Mouse (Mus musculus) R1 (cell line): ENCODE measurements around the gene Agfg2.

Experiments used
- DNase-seq: peaks from one replicate; pipeline ENCODE4 v3.0.0-alpha.2; 2018; ENCODE audit warnings: low read depth, low spot score

Gene Agfg2

GRCm38 (mm10) chr5:137683388-137684293, 885 bp downstream of the Agfg2 start:
- peak; percentile 60 for DNase-seq

- no peak for DNase-seq
Observed at GRCm38 (mm10) chr5:137682526-137682925, 2.0 kb downstream of the Agfg2 start.

GRCm38 (mm10) chr5:137679726-137680125, 4.8 kb downstream of the Agfg2 start:
- no peak for DNase-seq

GRCm38 (mm10) chr5:137678736-137679135, 5.8 kb downstream of the Agfg2 start:
- peak; percentile 33 for DNase-seq

- no peak for DNase-seq
Observed at GRCm38 (mm10) chr5:137677859-137678258, 6.7 kb downstream of the Agfg2 start.

- no peak for DNase-seq
Observed at GRCm38 (mm10) chr5:137674786-137675185, 9.7 kb downstream of the Agfg2 start.

- no peak for DNase-seq
Observed at GRCm38 (mm10) chr5:137673015-137673414, 11.5 kb downstream of the Agfg2 start.

- DNase-seq, result no peak
Observed at GRCm38 (mm10) chr5:137672361-137672760, 12.2 kb downstream of the Agfg2 start.

- peak; percentile 63 for DNase-seq
Observed at GRCm38 (mm10) chr5:137671443-137672240, 12.9 kb downstream of the Agfg2 start.

- DNase-seq, result peak; percentile 38
Observed at GRCm38 (mm10) chr5:137670240-137670639, 14.3 kb downstream of the Agfg2 start.

- DNase-seq, result no peak
Observed at GRCm38 (mm10) chr5:137668971-137669370, 15.6 kb downstream of the Agfg2 start.

- no peak for DNase-seq
Observed at GRCm38 (mm10) chr5:137663057-137663456, 21.5 kb downstream of the Agfg2 start.

GRCm38 (mm10) chr5:137660064-137660688, 24.4 kb downstream of the Agfg2 start:
- peak; percentile 75 for DNase-seq

GRCm38 (mm10) chr5:137656977-137657376, 27.5 kb downstream of the Agfg2 start:
- peak; percentile 77 for DNase-seq

- DNase-seq, result peak; percentile 86
Observed at GRCm38 (mm10) chr5:137654746-137655145, 29.8 kb downstream of the Agfg2 start.

GRCm38 (mm10) chr5:137653366-137653765, 31.2 kb downstream of the Agfg2 start:
- DNase-seq, result no peak

- peak; percentile 86 for DNase-seq
Observed at GRCm38 (mm10) chr5:137652474-137652873, 32.1 kb downstream of the Agfg2 start.

GRCm38 (mm10) chr5:137649669-137650571, 34.6 kb downstream of the Agfg2 start:
- DNase-seq, result peak; percentile 83

- DNase-seq, result no peak
Observed at GRCm38 (mm10) chr5:137649251-137649650, 35.3 kb downstream of the Agfg2 start.

GRCm38 (mm10) chr5:137647827-137648601, 36.5 kb downstream of the Agfg2 start:
- DNase-seq, result no peak
